Mouse (Mus musculus) brain, embryonic 14.5 days (tissue): Measurements from ENCODE around the gene Dst.

Source experiments
- CTCF ChIP-seq: fragments of 200-500 bp; IDR thresholded peaks from 2 replicates; pipeline ENCODE4 v1.5.1; 2012; ENCODE audit warnings: inconsistent platforms, mild to moderate bottlenecking, moderate library complexity, borderline replicate concordance; ENCODE audit not compliant: insufficient read depth, insufficient read length; ENCODE audit errors: extremely low read depth
- POLR2A ChIP-seq: fragments of 200-500 bp; IDR thresholded peaks from 2 replicates; pipeline ENCODE4 v1.6.1; 2012; ENCODE audit warnings: mild to moderate bottlenecking, inconsistent platforms, borderline replicate concordance; ENCODE audit not compliant: poor library complexity, insufficient read depth, insufficient read length, severe bottlenecking; ENCODE audit errors: extremely low read depth

DNA sequence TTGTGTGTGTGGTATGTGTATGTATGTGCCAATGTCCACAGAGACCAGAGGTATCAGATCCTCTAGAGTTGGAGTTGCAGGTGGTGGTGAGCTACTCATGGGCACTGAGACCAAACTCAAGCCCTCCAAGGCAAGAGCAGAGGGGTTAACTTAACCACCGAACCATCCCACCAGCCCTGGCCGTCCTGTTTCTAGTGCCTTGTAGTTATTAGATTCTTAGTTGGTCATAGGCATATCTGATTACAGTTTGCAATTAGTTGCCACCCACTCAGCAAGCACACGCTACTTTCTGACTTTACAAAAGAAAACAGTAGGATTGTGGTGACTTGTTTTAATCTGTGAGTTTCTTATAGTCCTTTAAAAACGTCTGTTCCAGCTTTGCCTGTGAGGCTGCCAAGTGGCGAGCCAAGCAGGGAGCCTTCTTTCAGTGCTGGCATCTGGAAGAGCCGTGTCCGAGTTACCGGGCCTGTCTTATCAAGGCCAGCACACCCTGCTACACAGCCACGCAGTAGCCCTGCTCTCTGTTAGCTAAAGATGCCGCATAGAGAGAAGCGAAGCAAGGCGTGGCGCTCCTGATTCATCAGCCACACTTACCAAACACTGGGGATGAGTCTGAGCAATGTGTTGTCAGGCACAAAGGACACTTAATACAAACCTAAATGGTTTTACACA lies 392.4 kb downstream of the Dst start:
- TF ChIP-seq CTCF: no peak
- TF ChIP-seq POLR2A: no peak
